Mouse (Mus musculus) effector memory CD4-positive, alpha-beta T cell, adult 7 months (primary cell): ENCODE data around the gene Prss16. TPM values are rescaled to one million over a fixed set of nuclear protein-coding genes. Genes with fewer than 3 reads are reported as not detected.

Experiments used
- polyA plus RNA-seq: library from polyadenylated mRNA; unstranded; fragments of 100-300 nt; shearing (Covaris generic); gene quantifications from one replicate; pipeline ENCODE4 v1.2.1, GENCODE M21; 2017

The Prss16 gene
- 6.0 TPM for polyA plus RNA-seq

DNA sequence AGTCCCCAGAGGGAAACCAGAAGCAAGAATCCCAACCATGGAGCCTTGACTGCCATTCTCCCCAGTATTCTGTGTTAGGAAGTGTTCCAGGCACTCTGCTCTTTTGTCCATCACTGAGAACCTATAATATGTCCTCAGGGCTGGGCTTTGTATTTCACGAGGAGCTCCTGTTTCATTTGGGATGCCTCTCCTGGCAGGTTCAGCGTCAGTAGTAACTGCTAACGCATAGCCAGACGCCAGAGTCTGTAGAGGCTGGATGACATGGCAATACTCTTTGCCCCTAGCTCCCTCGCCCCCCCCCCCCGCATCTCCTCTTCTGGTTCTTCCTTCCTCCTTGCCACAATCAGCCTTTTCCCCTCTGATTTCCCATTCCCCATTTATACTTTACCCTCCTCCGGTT, at the start of gene Prss16:
Prss16 (minus strand) TSS at position 101 of the 400 bp plus-strand sequence.

DNA sequence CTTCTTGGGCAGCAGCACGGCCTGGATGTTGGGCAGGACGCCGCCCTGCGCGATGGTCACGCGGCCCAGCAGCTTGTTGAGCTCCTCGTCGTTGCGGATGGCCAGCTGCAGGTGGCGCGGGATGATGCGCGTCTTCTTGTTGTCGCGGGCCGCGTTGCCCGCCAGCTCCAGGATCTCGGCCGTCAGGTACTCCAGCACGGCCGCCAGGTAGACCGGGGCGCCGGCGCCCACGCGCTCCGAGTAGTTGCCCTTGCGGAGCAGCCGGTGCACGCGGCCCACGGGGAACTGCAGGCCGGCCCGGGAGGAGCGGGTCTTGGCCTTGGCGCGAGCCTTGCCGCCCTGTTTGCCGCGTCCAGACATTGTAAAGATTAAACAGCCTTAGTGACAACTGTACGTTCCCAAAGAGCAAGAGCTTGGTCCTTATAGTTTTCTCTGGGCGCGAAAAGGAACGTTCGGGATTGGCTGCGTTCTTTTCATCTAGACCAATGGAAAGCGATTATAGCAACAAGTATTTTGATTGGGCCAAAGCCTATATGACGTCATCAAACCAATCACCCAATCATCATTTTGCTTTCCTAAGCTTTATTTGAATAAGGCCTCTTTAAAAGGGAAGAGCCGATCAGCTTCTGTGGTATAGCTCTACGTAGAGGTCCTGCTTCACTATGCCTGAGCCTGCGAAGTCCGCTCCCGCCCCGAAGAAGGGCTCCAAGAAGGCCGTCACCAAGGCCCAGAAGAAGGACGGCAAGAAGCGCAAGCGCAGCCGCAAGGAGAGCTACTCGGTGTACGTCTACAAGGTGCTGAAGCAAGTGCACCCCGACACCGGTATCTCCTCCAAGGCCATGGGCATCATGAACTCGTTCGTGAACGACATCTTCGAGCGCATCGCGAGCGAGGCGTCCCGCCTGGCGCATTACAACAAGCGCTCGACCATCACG, 33.3 kb upstream of the Prss16 start, which contains the start of the genes Hist1h2ag and Hist1h2bj:
Hist1h2ag (minus strand) TSS at position 377 of the 935 bp plus-strand sequence.
Hist1h2bj (plus strand) TSS at position 647 of the 935 bp plus-strand sequence.

DNA sequence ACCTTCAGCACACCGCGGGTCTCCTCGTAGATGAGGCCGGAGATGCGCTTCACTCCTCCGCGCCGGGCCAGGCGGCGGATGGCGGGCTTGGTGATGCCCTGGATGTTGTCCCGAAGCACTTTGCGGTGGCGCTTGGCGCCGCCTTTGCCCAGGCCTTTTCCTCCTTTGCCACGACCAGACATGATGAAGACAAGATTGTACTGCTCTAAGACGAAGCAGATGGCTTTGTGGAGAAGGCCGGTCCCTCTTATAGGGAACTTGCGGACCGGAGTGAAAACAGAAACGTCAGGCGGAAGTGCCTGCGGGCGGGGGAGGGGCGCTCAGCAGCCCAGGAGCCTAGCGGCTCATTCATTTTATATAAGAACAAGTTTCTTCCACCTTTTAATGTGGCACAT, 31.6 kb upstream of the Prss16 start, which contains the start of gene Hist1h4i:
Hist1h4i (minus strand) TSS at position 221 of the 395 bp plus-strand sequence.

DNA sequence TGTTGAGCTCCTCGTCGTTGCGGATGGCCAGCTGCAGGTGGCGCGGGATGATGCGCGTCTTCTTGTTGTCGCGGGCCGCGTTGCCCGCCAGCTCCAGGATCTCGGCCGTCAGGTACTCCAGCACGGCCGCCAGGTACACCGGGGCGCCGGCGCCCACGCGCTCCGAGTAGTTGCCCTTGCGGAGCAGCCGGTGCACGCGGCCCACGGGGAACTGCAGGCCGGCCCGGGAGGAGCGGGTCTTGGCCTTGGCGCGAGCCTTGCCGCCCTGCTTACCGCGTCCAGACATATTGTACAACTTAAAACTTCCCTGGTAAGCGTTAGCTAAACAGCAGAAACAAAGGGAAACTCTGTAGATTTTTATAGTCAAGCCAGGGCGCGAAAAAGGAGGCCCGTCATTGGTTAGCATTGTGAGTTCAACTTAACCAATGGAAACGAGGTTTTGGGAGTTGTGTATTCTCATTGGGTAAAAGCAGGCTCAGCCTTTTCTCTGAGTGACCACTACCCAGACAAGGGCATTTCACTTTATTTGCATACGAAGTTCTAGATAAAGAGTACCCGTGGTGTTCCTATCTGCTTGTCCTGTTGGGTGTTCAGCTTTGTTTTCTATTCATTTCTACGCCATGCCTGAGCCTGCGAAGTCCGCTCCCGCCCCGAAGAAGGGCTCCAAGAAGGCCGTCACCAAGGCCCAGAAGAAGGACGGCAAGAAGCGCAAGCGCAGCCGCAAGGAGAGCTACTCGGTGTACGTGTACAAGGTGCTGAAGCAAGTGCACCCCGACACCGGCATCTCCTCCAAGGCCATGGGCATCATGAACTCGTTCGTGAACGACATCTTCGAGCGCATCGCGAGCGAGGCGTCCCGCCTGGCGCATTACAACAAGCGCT, 26.0 kb upstream of the Prss16 start, which contains the start of the genes Hist1h2ah and Hist1h2bk:
Hist1h2ah (minus strand) TSS at position 302 of the 882 bp plus-strand sequence.
Hist1h2bk (plus strand) TSS at position 604 of the 882 bp plus-strand sequence.

DNA sequence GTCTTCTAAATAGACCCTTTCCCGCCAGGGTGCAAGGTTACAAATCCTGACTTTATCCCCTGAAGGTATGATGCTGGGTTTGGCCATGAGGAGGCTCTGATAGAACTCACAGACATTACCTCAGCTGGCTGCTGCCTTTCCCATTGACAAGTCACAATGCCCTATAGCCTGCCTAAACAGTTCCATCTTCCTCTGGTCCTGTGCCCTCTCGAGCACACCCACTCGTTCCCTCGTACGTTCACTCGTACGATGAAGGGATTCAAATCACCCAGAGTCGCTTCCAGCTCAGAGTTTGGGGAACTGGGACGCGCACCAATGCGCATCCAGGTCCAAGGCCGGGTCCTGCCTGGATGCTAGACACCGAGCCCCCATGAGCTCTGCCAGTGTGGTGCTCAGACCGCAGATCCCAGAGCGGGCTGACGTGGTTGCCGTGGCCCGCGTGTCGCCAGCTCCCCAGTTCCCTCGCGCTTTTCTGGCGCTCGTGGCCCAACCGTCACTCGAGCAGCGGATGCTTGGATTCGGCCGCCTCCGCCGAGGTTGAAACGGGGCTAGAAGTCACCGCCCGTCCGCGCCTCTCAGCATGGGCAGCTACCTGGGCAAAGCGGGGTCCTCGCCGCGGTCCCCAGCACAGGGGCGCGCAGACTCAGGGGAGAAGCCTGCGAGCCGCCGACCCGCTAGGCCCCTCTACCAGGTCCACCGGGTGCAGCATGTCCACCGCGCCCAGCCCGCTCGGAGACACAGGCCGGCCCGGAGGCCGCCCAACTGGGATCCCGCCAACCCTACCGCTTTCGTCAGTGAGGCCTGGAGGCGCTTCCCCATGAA, 28.4 kb downstream of the Prss16 start, which contains the start of gene Pom121l2:
Pom121l2 (plus strand) TSS at position 214 of the 822 bp plus-strand sequence.

Other genes starting within 250 kb of the Prss16 start
- not detected for gene Hist1h1b, start 229.1 kb downstream of the Prss16 start, polyA plus RNA-seq
- not detected for gene Hist1h3i, start 226.4 kb downstream of the Prss16 start, polyA plus RNA-seq
- gene Hist1h2an, start 222.5 kb downstream of the Prss16 start, polyA plus RNA-seq, result not detected
- gene Hist1h2bp, start 222.3 kb downstream of the Prss16 start, polyA plus RNA-seq, result not detected
- gene Hist1h2bq, start 199.5 kb downstream of the Prss16 start, polyA plus RNA-seq, result 4.2 TPM
- not detected for gene Hist1h2ao, start 199.3 kb downstream of the Prss16 start, polyA plus RNA-seq
- gene Hist1h4m, start 198.0 kb downstream of the Prss16 start, polyA plus RNA-seq, result not detected
- gene Hist1h4n, start 177.5 kb downstream of the Prss16 start, polyA plus RNA-seq, result 20.0 TPM
- gene Hist1h2ap, start 176.2 kb downstream of the Prss16 start, polyA plus RNA-seq, result 30.1 TPM
- 4.6 TPM for gene Hist1h2br, start 176.0 kb downstream of the Prss16 start, polyA plus RNA-seq
- gene Zfp184, start 64.6 kb downstream of the Prss16 start, polyA plus RNA-seq, result 2.4 TPM
- gene Pom121l2, start 28.5 kb downstream of the Prss16 start, polyA plus RNA-seq, result not detected
- not detected for gene Hist1h2ah, start 25.8 kb upstream of the Prss16 start, polyA plus RNA-seq
- gene Hist1h2bk, start 26.1 kb upstream of the Prss16 start, polyA plus RNA-seq, result not detected
- 10.9 TPM for gene Hist1h4i, start 31.6 kb upstream of the Prss16 start, polyA plus RNA-seq
- gene Hist1h2ag, start 33.2 kb upstream of the Prss16 start, polyA plus RNA-seq, result not detected
- 1.3 TPM for gene Hist1h2bj, start 33.5 kb upstream of the Prss16 start, polyA plus RNA-seq
- not detected for gene Vmn1r188, start 74.7 kb upstream of the Prss16 start, polyA plus RNA-seq
- not detected for gene Vmn1r189, start 96.1 kb upstream of the Prss16 start, polyA plus RNA-seq
- not detected for gene Vmn1r191, start 174.2 kb upstream of the Prss16 start, polyA plus RNA-seq
- not detected for gene Vmn1r192, start 181.4 kb upstream of the Prss16 start, polyA plus RNA-seq
- gene Vmn1r193, start 213.4 kb upstream of the Prss16 start, polyA plus RNA-seq, result 0.06 TPM
- gene Vmn1r194, start 234.5 kb upstream of the Prss16 start, polyA plus RNA-seq, result not detected